Comparison of ENCODE assay signal across 10 mouse cellular contexts in genomic region chr5:135945916-135946408, GRCm38 (mm10). TPM values are rescaled to one million over a fixed set of nuclear protein-coding genes. Genes with fewer than 3 reads are reported as not detected.
DNase-seq lines count a peak whose midpoint lies in the region; ATAC-seq and TF ChIP-seq lines count a peak whose summit lies in the region.
"Had no signal": no experiment of that assay in that cellular context is flagged by ENCODE, and none has a peak within 500 bp of the region (broad histone marks: within the 10 kb centered on the region; RNA-seq: fewer than 3 reads in every experiment).

No protein-coding gene starts in this region.

- no peak overlapping the region for H3K4me3 ChIP-seq in forebrain, embryonic 12.5 days (replicated peaks)
- no peak overlapping the region for H3K4me3 ChIP-seq in forebrain, embryonic 10.5 days
- no peak overlapping the region for H3K4me3 ChIP-seq in lung, embryonic 15.5 days
- H3K4me3 ChIP-seq in myocyte = no peak overlapping the region
- H3K4me3 ChIP-seq: limb, embryonic 15.5 days had no signal

- H3K27ac ChIP-seq in forebrain, embryonic 12.5 days = peak overlapping the region; percentile 58; the same call in 1 of the 2 replicates
- no peak overlapping the region for H3K27ac ChIP-seq in forebrain, embryonic 10.5 days
- H3K27ac ChIP-seq in lung, embryonic 15.5 days = 0 out of 2 replicates have a peak overlapping the region, but pooled peaks have one; percentile 19
- H3K27ac ChIP-seq: limb, embryonic 15.5 days had no signal

- peak overlapping the region; percentile 4; the same call in 1 of the 2 replicates for H3K4me2 ChIP-seq in forebrain, embryonic 12.5 days
- peak overlapping the region; percentile 29 for H3K4me2 ChIP-seq in lung, embryonic 15.5 days
- peak overlapping the region; percentile 72 for H3K4me2 ChIP-seq in myocyte (ENCODE audit: low read depth)
- H3K4me2 ChIP-seq: limb, embryonic 15.5 days had no signal

- peaks cover 9% of the 10 kb centered on the region for H3K4me1 ChIP-seq in forebrain, embryonic 12.5 days
- H3K4me1 ChIP-seq in forebrain, embryonic 10.5 days = peaks cover 19% of the 10 kb centered on the region
- peaks cover 11% of the 10 kb centered on the region for H3K4me1 ChIP-seq in lung, embryonic 15.5 days

- H3K9me3 ChIP-seq in forebrain, embryonic 12.5 days = no peaks in the 10 kb centered on the region
- H3K9me3 ChIP-seq in forebrain, embryonic 10.5 days = peaks cover 5% of the 10 kb centered on the region; the same call in 1 of the 2 replicates
- H3K9me3 ChIP-seq in lung, embryonic 15.5 days = no peaks in the 10 kb centered on the region
- H3K9me3 ChIP-seq: limb, embryonic 15.5 days had no signal

- ATAC-seq in forebrain, embryonic 12.5 days (ENCODE audit: low FRiP score) = peak; percentile 11; the same call in 1 of the 2 replicates
- ATAC-seq in lung, embryonic 15.5 days (ENCODE audit: borderline replicate concordance, extremely low read depth, low FRiP score, low TSS enrichment) = peak; percentile 76

- intact Hi-C loops in left cerebral cortex, postnatal 25 days (cut with DNase I) = no loop called here

- WGBS in forebrain, embryonic 12.5 days = 52% methylated on average over 10 of the region's 10 CpGs
- 70% methylated on average over 10 of the region's 10 CpGs for WGBS in forebrain, embryonic 10.5 days
- WGBS in lung, embryonic 15.5 days = 44% methylated on average over 10 of the region's 10 CpGs

- no peak overlapping the region; the same call in 1 of the 2 replicates for H3K9ac ChIP-seq in forebrain, embryonic 12.5 days
- no peak overlapping the region for H3K9ac ChIP-seq in lung, embryonic 15.5 days
- H3K9ac ChIP-seq: limb, embryonic 15.5 days had no signal

- H3K79me2 ChIP-seq in myocyte (ENCODE audit: control insufficient read depth, insufficient read depth) = no peaks in the 10 kb centered on the region

- TF ChIP-seq POLR2A in myocyte (IDR thresholded peaks at IDR 0.05; ENCODE audit: insufficient read length, low read depth) = peak; percentile 20

- H3K36me3 ChIP-seq in forebrain, embryonic 12.5 days (replicated peaks) = no peaks in the 10 kb centered on the region
- H3K36me3 ChIP-seq in forebrain, embryonic 10.5 days (replicated peaks) = no peaks in the 10 kb centered on the region
- H3K36me3 ChIP-seq in lung, embryonic 15.5 days = no peaks in the 10 kb centered on the region
- H3K36me3 ChIP-seq in myocyte (ENCODE audit: control insufficient read depth, insufficient read depth) = no peaks in the 10 kb centered on the region
- H3K36me3 ChIP-seq: limb, embryonic 15.5 days had no signal

- DNase-seq in forebrain, embryonic 10.5 days (ENCODE audit: extremely low spot score, low spot score) = no peak
- no peak for DNase-seq in lung, postnatal 4 days
- peak; percentile 69 for DNase-seq in fibroblast of lung, adult 2 months (ENCODE audit: low read depth)
- no peak for DNase-seq in left cerebral cortex, postnatal 25 days (ENCODE audit: low spot score in 2 of 2)
- no peak for DNase-seq in spleen, postnatal 4 days (ENCODE audit: low spot score in 2 of 2)
- DNase-seq: cerebellum, adult 2 months had no signal

- H3ac ChIP-seq in myocyte (ENCODE audit: control insufficient read depth, insufficient read length) = no peak overlapping the region

- H3K27me3 ChIP-seq in forebrain, embryonic 12.5 days = 0 out of 2 replicates have a peak, but pooled peaks cover 4% of the 10 kb centered on the region
- H3K27me3 ChIP-seq in forebrain, embryonic 10.5 days (ENCODE audit: poor library complexity, severe bottlenecking) = no peaks in the 10 kb centered on the region
- H3K27me3 ChIP-seq in lung, embryonic 15.5 days = no peaks in the 10 kb centered on the region
- no peaks in the 10 kb centered on the region for H3K27me3 ChIP-seq in myocyte (ENCODE audit: control insufficient read depth, insufficient read depth, insufficient read length)
- H3K27me3 ChIP-seq: limb, embryonic 15.5 days had no signal

TF ChIP-seq in myocyte, 11 proteins besides CTCF, POLR2A, EP300 and RAD21:
- TF ChIP-seq MYOG (IDR thresholded peaks at IDR 0.05; ENCODE audit: control insufficient read depth in 1 of 3, insufficient read depth in 1 of 3, insufficient read length in 2 of 3, low read depth in 2 of 3) = no peak
- TF ChIP-seq MYOD1 (IDR thresholded peaks at IDR 0.05; ENCODE audit: control insufficient read depth in 1 of 3, insufficient read length in 2 of 3, low read depth in 2 of 3) = peak in 2 of 3 experiments; percentile 2 to 20

RNA-seq across cellular contexts. Expression of gene Ywhag, which starts 11.5 kb away (rescaled TPM):
- 410 and 460 TPM in 2 replicates for polyA plus RNA-seq in forebrain, embryonic 12.5 days (2016; fragmentation: Nextera tagmentation; extraction: Ambion mirVana)
- polyA plus RNA-seq in forebrain, embryonic 10.5 days (2016; fragmentation: Nextera tagmentation; extraction: Ambion mirVana) = 264 and 283 TPM in 2 replicates
- polyA plus RNA-seq in lung, embryonic 15.5 days (2015; fragmentation: Nextera tagmentation; extraction: Ambion mirVana) = 144 and 156 TPM in 2 replicates
- 244 TPM for polyA plus RNA-seq in myocyte (2012; fragmentation: generic; extraction: Trizol)
- 1,000 to 10,000 TPM; 1,217 to 1,308 TPM for total RNA-seq in left cerebral cortex, postnatal 25 days (2021)

RNA-seq across cellular contexts. Expression of gene Ssc4d, which starts 28.4 kb away (rescaled TPM):
- polyA plus RNA-seq in forebrain, embryonic 12.5 days (2016; fragmentation: Nextera tagmentation; extraction: Ambion mirVana) = 1.1 and 1.7 TPM in 2 replicates
- 1.7 and 1.9 TPM in 2 replicates for polyA plus RNA-seq in forebrain, embryonic 10.5 days (2016; fragmentation: Nextera tagmentation; extraction: Ambion mirVana)
- polyA plus RNA-seq in lung, embryonic 15.5 days (2015; fragmentation: Nextera tagmentation; extraction: Ambion mirVana) = 3.2 and 3.5 TPM in 2 replicates
- polyA plus RNA-seq in myocyte (2012; fragmentation: generic; extraction: Trizol) = 2.4 TPM
- total RNA-seq in left cerebral cortex, postnatal 25 days (2021) = 1 to 10 TPM; 2.0 to 2.3 TPM

RNA-seq across cellular contexts. Expression of gene Zp3, which starts 33.9 kb away (rescaled TPM):
- polyA plus RNA-seq in forebrain, embryonic 12.5 days (2016; fragmentation: Nextera tagmentation; extraction: Ambion mirVana) = 0.28 TPM in 1 of 2 replicates, not detected in the other
- polyA plus RNA-seq in forebrain, embryonic 10.5 days (2016; fragmentation: Nextera tagmentation; extraction: Ambion mirVana) = 0.12 TPM in 1 of 2 replicates, not detected in the other
- not detected in 2 replicates for polyA plus RNA-seq in lung, embryonic 15.5 days (2015; fragmentation: Nextera tagmentation; extraction: Ambion mirVana)
- polyA plus RNA-seq in myocyte (2012; fragmentation: generic; extraction: Trizol) = 0.11 TPM
- total RNA-seq in left cerebral cortex, postnatal 25 days (2021) = not detected

RNA-seq across cellular contexts. Expression of gene Dtx2, which starts 48.6 kb away (rescaled TPM):
- 29.7 and 32.9 TPM in 2 replicates for polyA plus RNA-seq in forebrain, embryonic 12.5 days (2016; fragmentation: Nextera tagmentation; extraction: Ambion mirVana)
- polyA plus RNA-seq in forebrain, embryonic 10.5 days (2016; fragmentation: Nextera tagmentation; extraction: Ambion mirVana) = 33.9 and 41.1 TPM in 2 replicates
- 23.8 TPM in 2 replicates for polyA plus RNA-seq in lung, embryonic 15.5 days (2015; fragmentation: Nextera tagmentation; extraction: Ambion mirVana)
- 18.3 TPM for polyA plus RNA-seq in myocyte (2012; fragmentation: generic; extraction: Trizol)
- 1 to 10 TPM; 8.5 to 8.7 TPM for total RNA-seq in left cerebral cortex, postnatal 25 days (2021)

RNA-seq across cellular contexts. Expression of gene Hspb1, which starts 58.2 kb away (rescaled TPM):
- 7.8 and 10.7 TPM in 2 replicates for polyA plus RNA-seq in forebrain, embryonic 12.5 days (2016; fragmentation: Nextera tagmentation; extraction: Ambion mirVana)
- 7.2 and 7.6 TPM in 2 replicates for polyA plus RNA-seq in forebrain, embryonic 10.5 days (2016; fragmentation: Nextera tagmentation; extraction: Ambion mirVana)
- 114 and 129 TPM in 2 replicates for polyA plus RNA-seq in lung, embryonic 15.5 days (2015; fragmentation: Nextera tagmentation; extraction: Ambion mirVana)
- polyA plus RNA-seq in myocyte (2012; fragmentation: generic; extraction: Trizol) = 622 TPM
- total RNA-seq in left cerebral cortex, postnatal 25 days (2021) = 10 to 100 TPM; 16.9 to 19.7 TPM

Comparison
In these comparisons a context has a peak if more than half of its experiments do, and no peak if none do; other contexts are left out.
1. H3K4me2 ChIP-seq: peak in every context shown above with its lines; median percentile 72 in myocyte; 29 in lung, embryonic 15.5 days; 4 in forebrain, embryonic 12.5 days.